Comparison of ENCODE assay signal across 21 mouse cellular contexts in the genomic region with DNA sequence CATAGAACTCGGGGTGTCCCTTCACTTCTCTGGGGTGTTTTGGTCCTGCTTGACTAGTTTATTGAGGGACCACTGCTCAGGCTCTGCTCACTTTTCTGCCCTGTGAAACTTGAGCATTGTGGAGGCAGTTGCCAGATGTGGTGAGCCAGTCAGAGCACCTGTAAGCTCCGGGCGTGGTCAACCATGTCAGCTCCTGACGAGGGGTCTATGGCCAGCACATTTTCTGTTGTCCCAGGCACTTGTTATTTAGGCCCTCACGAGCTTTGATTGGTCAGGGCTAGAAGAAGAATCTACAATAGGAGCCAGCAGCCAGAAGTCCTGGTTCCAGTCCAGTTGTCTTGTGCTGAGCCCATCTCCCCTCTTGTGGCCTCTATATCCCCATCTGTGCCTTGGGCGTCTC. TPM values are rescaled to one million over a fixed set of nuclear protein-coding genes. Genes with fewer than 3 reads are reported as not detected.
A peak's percentile ranks its signal among the peaks of the same experiment; 100 is the strongest.
DNase-seq lines count a peak whose midpoint lies in the region; ATAC-seq and TF ChIP-seq lines count a peak whose summit lies in the region.
"Had no signal": no experiment of that assay in that cellular context is flagged by ENCODE, and none has a peak within 500 bp of the region (broad histone marks: within the 10 kb centered on the region; RNA-seq: fewer than 3 reads in every experiment).

No protein-coding gene starts in this region.

- no peak overlapping the region for H3K9ac ChIP-seq in heart, adult 2 months (ENCODE audit: low read depth, low read length)
- no peak overlapping the region for H3K9ac ChIP-seq in ES-Bruce4 (ENCODE audit: low read depth, poor library complexity, severe bottlenecking)

- H3K79me2 ChIP-seq in heart, adult 2 months (replicated peaks; ENCODE audit: control insufficient read depth, insufficient read depth, low read length): peaks cover 2% of the 10 kb centered on the region

- intact Hi-C loops in heart, adult 2 months (cut with DNase I): no loop called here
- intact Hi-C loops in heart, postnatal 25 days (cut with DNase I): loop anchor here (1.0 kb wide), 1 partner anchor 22 kb away; no protein-coding TSS in a partner anchor

- DNase-seq in cerebellum, adult 2 months: no peak
- DNase-seq in heart, adult 2 months: peak in 1 of 2 experiments; percentile 23
- DNase-seq in heart, postnatal 25 days (ENCODE audit: low spot score): no peak
- peak; percentile 9 for DNase-seq in kidney, adult 18-20 months
- no peak for DNase-seq in kidney, adult 8-10 months
- no peak for DNase-seq in embryo, embryonic 10 days (ENCODE audit: low spot score)
- DNase-seq: adrenal gland, postnatal 14 days; cerebellum, postnatal 10 days; liver; midbrain, embryonic 14.5 days; right cerebral cortex, postnatal 14 days; thymus, postnatal 25 days had no signal

- H3K27me3 ChIP-seq in cerebellum, adult 2 months (ENCODE audit: control insufficient read depth, insufficient read depth, low read length): no peaks in the 10 kb centered on the region
- no peaks in the 10 kb centered on the region for H3K27me3 ChIP-seq in heart, adult 2 months (ENCODE audit: control insufficient read depth, insufficient read depth, low read length)
- no peaks in the 10 kb centered on the region for H3K27me3 ChIP-seq in ES-Bruce4 (ENCODE audit: control insufficient read depth, insufficient read depth, low read length, poor library complexity, severe bottlenecking)

- H3K4me1 ChIP-seq in cerebellum, adult 2 months (ENCODE audit: control insufficient read depth, insufficient read depth, low read length): peaks cover 54% of the 10 kb centered on the region
- peaks cover 63% of the 10 kb centered on the region for H3K4me1 ChIP-seq in heart, adult 2 months (ENCODE audit: control insufficient read depth, insufficient read depth, low read length)
- peaks cover 6% of the 10 kb centered on the region for H3K4me1 ChIP-seq in ES-Bruce4 (ENCODE audit: control insufficient read depth, insufficient read depth, low read length)

- H3K4me3 ChIP-seq in cerebellum, adult 2 months (replicated peaks; ENCODE audit: insufficient read depth, low read depth, low read length): no peak overlapping the region
- H3K4me3 ChIP-seq in heart, adult 2 months: no peak overlapping the region
- H3K4me3 ChIP-seq in ES-Bruce4 (ENCODE audit: low read depth, low read length): no peak overlapping the region
- H3K4me3 ChIP-seq: embryonic facial prominence, embryonic 10.5 days; erythroblast, embryonic 14.5 days had no signal

- 68% methylated on average over 6 of the region's 6 CpGs for WGBS in cerebellum, adult 2 months
- whole genome bisulfite sequencing in heart, adult 2 months: 76% methylated on average over 6 of the region's 6 CpGs

- no peak for TF ChIP-seq EP300 in heart, adult 2 months (IDR thresholded peaks at IDR 0.05; ENCODE audit: insufficient read depth, low read depth, low read length)
- no peak for TF ChIP-seq EP300 in ES-Bruce4 (IDR thresholded peaks at IDR 0.05; ENCODE audit: insufficient read depth, low read depth, low read length)

- TF ChIP-seq POLR2A in cerebellum, adult 2 months (IDR thresholded peaks at IDR 0.05; ENCODE audit: borderline replicate concordance, insufficient read depth, low read length): no peak
- no peak for TF ChIP-seq POLR2A in heart, adult 2 months (IDR thresholded peaks at IDR 0.05; ENCODE audit: insufficient read depth, low read depth, low read length)
- TF ChIP-seq POLR2A in ES-Bruce4 (IDR thresholded peaks at IDR 0.05; ENCODE audit: insufficient read depth, low read length): no peak

- ATAC-seq in cerebellum, adult (ENCODE audit: insufficient number of reproducible peaks, low FRiP score, low TSS enrichment): no peak
- ATAC-seq: intestine, embryonic 16.5 days had no signal

- TF ChIP-seq CTCF in cerebellum, adult 2 months (IDR thresholded peaks at IDR 0.05; ENCODE audit: borderline replicate concordance, insufficient read depth, low read depth, low read length): no peak
- no peak for TF ChIP-seq CTCF in heart, adult 2 months (IDR thresholded peaks at IDR 0.05)
- TF ChIP-seq CTCF in ES-Bruce4 (IDR thresholded peaks at IDR 0.05; ENCODE audit: low read depth, low read length): no peak

- H3K27ac ChIP-seq in cerebellum, adult 2 months (ENCODE audit: insufficient read depth, low read length): peak overlapping the region; percentile 48
- H3K27ac ChIP-seq in heart, adult 2 months: peak overlapping the region; percentile 97
- H3K27ac ChIP-seq in ES-Bruce4 (ENCODE audit: insufficient read depth, low read length): 0 out of 2 replicates have a peak overlapping the region, but pooled peaks have one; percentile 11

- no peaks in the 10 kb centered on the region for H3K9me3 ChIP-seq in ES-Bruce4 (replicated peaks; ENCODE audit: control insufficient read depth, insufficient read depth, low read length, poor library complexity, severe bottlenecking)
- H3K9me3 ChIP-seq: embryonic facial prominence, embryonic 10.5 days had no signal

- peaks cover 41% of the 10 kb centered on the region for H3K36me3 ChIP-seq in heart, adult 2 months (ENCODE audit: control insufficient read depth, insufficient read depth, low read length)
- no peaks in the 10 kb centered on the region for H3K36me3 ChIP-seq in ES-Bruce4 (ENCODE audit: control insufficient read depth, insufficient read depth, low read length, poor library complexity, severe bottlenecking)

RNA-seq across cellular contexts. Expression of a gene that starts 2.2 kb away (rescaled TPM):
- polyA plus RNA-seq in cerebellum, adult 2 months (2012; rRNA removed): 25.7 and 30.2 TPM in 2 replicates
- total RNA-seq in heart, adult 2 months (2021): 100 to 1,000 TPM; 112 to 148 TPM
- 108 and 180 TPM in 2 replicates for polyA plus RNA-seq in heart, adult 2 months (2012; rRNA removed)
- total RNA-seq in heart, postnatal 25 days (2021): 100 to 1,000 TPM in 1 of 2 experiments, 10 to 100 TPM in 1; 94.8 to 104 TPM
- 11.4 and 13.0 TPM in 2 replicates for polyA plus RNA-seq in ES-Bruce4 (2011; ENCODE audit: insufficient read depth, insufficient read length, low read depth, missing spikeins)

RNA-seq across cellular contexts. Expression of a gene that starts 17.0 kb away (rescaled TPM):
- polyA plus RNA-seq in cerebellum, adult 2 months (2012; rRNA removed): not detected in 2 replicates
- total RNA-seq in heart, adult 2 months (2021): 1 to 10 TPM; 2.6 to 6.3 TPM
- not detected in 2 replicates for polyA plus RNA-seq in heart, adult 2 months (2012; rRNA removed)
- total RNA-seq in heart, postnatal 25 days (2021): under 1 TPM in 1 of 2 experiments, not detected in 1; 0.91 TPM
- 114 and 138 TPM in 2 replicates for polyA plus RNA-seq in ES-Bruce4 (2011; ENCODE audit: insufficient read depth, insufficient read length, low read depth, missing spikeins)
- total RNA-seq: adrenal gland, postnatal 14 days; left cerebral cortex, adult 18-20 months; megakaryocyte progenitor cell, adult 5-6 weeks had no signal
- polyA plus RNA-seq: embryonic facial prominence, embryonic 10.5 days; erythroblast, embryonic 14.5 days; heart, embryonic 16.5 days; intestine, embryonic 16.5 days; lung, embryonic 16.5 days; midbrain, embryonic 14.5 days had no signal

RNA-seq across cellular contexts. Expression of a gene that starts 22.3 kb away (rescaled TPM):
- polyA plus RNA-seq in cerebellum, adult 2 months (2012; rRNA removed): 20.8 and 21.8 TPM in 2 replicates
- 10 to 100 TPM; 21.6 to 25.3 TPM for total RNA-seq in heart, adult 2 months (2021)
- polyA plus RNA-seq in heart, adult 2 months (2012; rRNA removed): 23.9 and 35.1 TPM in 2 replicates
- 10 to 100 TPM; 23.6 to 26.3 TPM for total RNA-seq in heart, postnatal 25 days (2021)
- polyA plus RNA-seq in ES-Bruce4 (2011; ENCODE audit: insufficient read depth, insufficient read length, low read depth, missing spikeins): 3.4 and 3.8 TPM in 2 replicates

RNA-seq across cellular contexts. Expression of a gene that starts 22.4 kb away (rescaled TPM):
- 19.4 and 22.9 TPM in 2 replicates for polyA plus RNA-seq in cerebellum, adult 2 months (2012; rRNA removed)
- 10 to 100 TPM; 15.3 to 16.9 TPM for total RNA-seq in heart, adult 2 months (2021)
- 15.3 and 18.4 TPM in 2 replicates for polyA plus RNA-seq in heart, adult 2 months (2012; rRNA removed)
- 10 to 100 TPM; 19.6 to 20.0 TPM for total RNA-seq in heart, postnatal 25 days (2021)
- polyA plus RNA-seq in ES-Bruce4 (2011; ENCODE audit: insufficient read depth, insufficient read length, low read depth, missing spikeins): 134 and 138 TPM in 2 replicates

RNA-seq across cellular contexts. Expression of a gene that starts 23.4 kb away (rescaled TPM):
- polyA plus RNA-seq in cerebellum, adult 2 months (2012; rRNA removed): 8.5 and 8.6 TPM in 2 replicates
- 1 to 10 TPM; 4.6 to 6.0 TPM for total RNA-seq in heart, adult 2 months (2021)
- polyA plus RNA-seq in heart, adult 2 months (2012; rRNA removed): 7.6 and 14.7 TPM in 2 replicates
- total RNA-seq in heart, postnatal 25 days (2021): 1 to 10 TPM; 3.7 to 4.4 TPM
- polyA plus RNA-seq in ES-Bruce4 (2011; ENCODE audit: insufficient read depth, insufficient read length, low read depth, missing spikeins): 1.5 TPM in 1 of 2 replicates, not detected in the other
- total RNA-seq: megakaryocyte progenitor cell, adult 5-6 weeks had no signal
- polyA plus RNA-seq: erythroblast, embryonic 14.5 days had no signal

Comparison
In these comparisons a context has a peak if more than half of its experiments do, and no peak if none do; other contexts are left out.
1. H3K27ac ChIP-seq: peak in every context shown above with its lines; median percentile 97 in heart, adult 2 months; 48 in cerebellum, adult 2 months; 11 in ES-Bruce4.
2. RNA of a gene that starts 17.0 kb away (polyA plus RNA-seq): 114 to 138 TPM in ES-Bruce4; not detected in cerebellum, adult 2 months and not detected in heart, adult 2 months; every median in the first group is over 10 times any median in the second.